Mouse (Mus musculus) CH12.LX (cell line): Measurements from ENCODE around the gene Lhfp.

Experiments used
- CHD2 ChIP-seq: IDR thresholded peaks from 2 replicates; pipeline ENCODE4 v1.6.1; 2011; ENCODE audit warnings: low read length, improper control_type of control experiment
- KAT2A ChIP-seq: IDR thresholded peaks from 2 replicates; pipeline ENCODE4 v1.6.1; 2012; ENCODE audit warnings: low read length, improper control_type of control experiment, inconsistent platforms; ENCODE audit not compliant: insufficient replicate concordance
- POLR2A ChIP-seq: IDR thresholded peaks from 2 replicates; pipeline ENCODE4 v1.6.1; 2011; ENCODE audit warnings: low read depth, mild to moderate bottlenecking, improper control_type of control experiment, low read length
- USF2 ChIP-seq: conservative IDR thresholded peaks from 2 replicates; pipeline ENCODE4 v1.6.1; 2011; ENCODE audit warnings: low read depth, low read length, improper control_type of control experiment

- TF ChIP-seq CHD2 (no peak), POLR2A (no peak), KAT2A (no peak), USF2 (no peak)
These were observed 163.6 kb downstream of the Lhfp start for GRCm38 (mm10) chr3:53204985-53205365.
